Mouse (Mus musculus) layer of hippocampus, postnatal 36 days (tissue): Measurements from ENCODE around the gene Cdk16. TPM values are rescaled to one million over a fixed set of nuclear protein-coding genes. Genes with fewer than 3 reads are reported as not detected.

ENCODE experiments used
- total RNA-seq, 2 experiments: library from RNA; stranded (reverse); gene quantifications; 2 replicates each; pipeline ENCODE4 v1.2.3; 2021

The Cdk16 gene
- total RNA-seq, 2 experiments from 2014 or later, result 224 to 227 TPM

Other genes with a start within 250 kb of the Cdk16 start
- under 1 TPM in 1 of 2 experiments, not detected in 1; 0.35 TPM for gene Rgn, start 138.2 kb upstream of the Cdk16 start, total RNA-seq
- gene Rbm10, start 70.5 kb upstream of the Cdk16 start, total RNA-seq, result 10 to 100 TPM; 51.1 to 53.9 TPM
- 100 to 1,000 TPM; 150 to 162 TPM for gene Ndufb11, start 70.3 kb upstream of the Cdk16 start, total RNA-seq
- 100 to 1,000 TPM; 373 to 384 TPM for gene Uba1, start 29.6 kb upstream of the Cdk16 start, total RNA-seq
- 100 to 1,000 TPM; 111 to 113 TPM for gene Usp11, start 16.0 kb downstream of the Cdk16 start, total RNA-seq
- 100 to 1,000 TPM; 186 to 190 TPM for gene Araf, start 109.9 kb downstream of the Cdk16 start, total RNA-seq
- under 1 TPM; 0.42 to 0.63 TPM for gene Timp1, start 182.2 kb downstream of the Cdk16 start, total RNA-seq
- 100 to 1,000 TPM; 444 to 469 TPM for gene Syn1, start 233.1 kb downstream of the Cdk16 start, total RNA-seq
- 10 to 100 TPM; 15.0 to 22.8 TPM for gene Cfp, start 243.6 kb downstream of the Cdk16 start, total RNA-seq